Mouse (Mus musculus): ENCODE measurements around the gene Cmbl.
"Not testable (repeated sequence)": the region's sequence is repeated elsewhere in the genome, so short reads cannot be mapped to it uniquely, and the experiment has no call there.

The Cmbl gene

DNA sequence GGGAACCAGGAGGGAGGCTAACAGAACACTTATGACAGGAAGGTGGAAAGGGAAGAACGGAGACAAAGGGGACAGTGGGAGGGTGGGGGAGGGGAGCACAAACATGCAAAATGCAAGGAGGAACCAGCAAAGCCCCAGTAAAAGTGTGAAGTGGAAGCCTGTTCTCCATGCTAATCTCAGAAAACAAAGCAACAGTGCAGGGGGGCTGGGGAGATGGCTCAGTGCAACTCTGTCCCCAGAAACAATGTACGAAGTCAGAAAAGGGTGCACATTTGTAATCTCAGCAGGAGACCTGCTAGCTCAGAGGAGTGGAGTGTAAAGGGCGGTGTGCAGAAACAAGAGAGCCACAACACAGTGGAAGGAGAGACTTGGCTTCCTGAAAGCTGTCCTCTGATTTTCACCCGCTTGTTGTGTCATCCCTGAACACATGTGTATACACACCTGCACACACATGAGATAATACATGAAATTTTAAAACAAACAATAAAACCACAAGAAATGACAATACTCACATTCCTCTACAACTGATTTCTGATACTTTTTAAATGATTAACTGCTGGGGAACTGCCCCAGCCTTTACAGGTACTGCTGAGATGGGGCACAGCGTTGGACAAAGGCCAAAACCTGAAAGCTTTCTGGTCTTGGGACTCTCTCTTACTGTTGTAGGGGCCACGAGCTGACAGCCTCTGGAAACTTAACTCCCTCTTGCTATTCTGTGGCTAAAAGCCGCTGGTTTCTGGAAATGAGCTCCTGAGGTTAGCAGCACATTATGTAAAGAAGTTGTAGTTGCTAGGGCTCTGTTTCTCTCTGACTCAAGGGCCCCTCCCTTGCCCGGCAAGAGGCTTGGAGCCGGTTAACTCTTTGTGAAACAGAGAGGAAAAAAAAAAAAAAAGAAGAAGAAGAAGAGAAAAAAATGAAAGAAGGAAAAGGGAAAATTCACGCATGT lies 22.9 kb upstream of the Cmbl start:
- DNase-seq = peak; percentile 31 to 53

DNA sequence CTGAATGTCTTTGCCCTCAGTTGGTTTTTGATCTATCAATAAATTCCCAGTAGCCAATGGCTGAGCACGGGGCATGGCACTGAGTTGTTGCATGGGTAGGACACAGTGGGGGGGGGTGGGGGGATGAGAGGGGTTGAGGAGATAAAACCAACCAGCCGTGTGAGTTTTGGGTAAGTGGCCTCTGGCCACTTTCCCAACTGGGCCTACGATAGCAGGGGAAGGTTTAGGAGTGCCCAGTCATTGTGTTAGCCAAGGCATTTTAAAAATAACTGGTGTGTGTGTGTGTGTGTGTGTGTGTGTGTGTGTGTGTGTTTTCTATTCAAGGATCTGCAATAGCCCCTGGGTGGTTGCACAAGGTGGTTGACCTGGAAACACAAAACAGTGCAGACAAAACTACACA lies 21.9 kb upstream of the Cmbl start:
- no peak for DNase-seq

DNA sequence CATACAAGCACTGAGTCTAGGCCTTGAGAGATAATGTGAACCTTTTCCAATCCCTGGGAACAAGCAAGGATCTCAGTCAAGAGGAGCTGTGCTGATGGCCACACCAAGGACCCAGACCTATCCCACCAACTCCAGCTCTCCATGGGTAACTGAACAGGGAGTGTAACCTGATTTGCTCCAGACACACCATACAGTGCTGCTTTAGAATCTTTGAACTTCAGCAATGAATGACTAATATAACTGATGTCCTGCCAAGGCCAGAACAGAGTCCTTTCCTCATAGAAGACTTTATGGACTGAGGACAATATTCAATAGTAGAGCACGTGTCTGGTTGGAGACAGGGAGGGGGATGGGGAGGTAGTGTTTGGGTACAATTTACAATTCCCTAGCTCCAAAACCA lies 20.1 kb upstream of the Cmbl start:
- DNase-seq = no peak

DNA sequence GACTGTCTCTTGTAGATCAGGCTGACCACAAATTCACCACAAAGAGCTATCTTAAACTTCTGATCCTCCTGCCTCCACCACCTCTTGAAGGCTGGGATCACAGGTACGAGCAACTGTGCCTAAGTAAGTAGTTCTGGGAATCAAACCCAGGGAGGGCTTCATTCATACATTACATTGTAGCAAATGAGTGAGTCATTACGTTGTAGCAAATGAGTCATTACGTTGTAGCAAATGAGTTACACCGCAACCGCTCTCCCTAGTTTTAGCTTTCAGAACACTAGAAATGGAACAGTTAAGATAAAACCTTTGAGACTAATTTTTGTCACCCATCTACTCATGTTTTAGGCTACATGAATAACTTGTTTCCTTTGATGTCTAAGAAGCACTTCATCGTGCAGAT lies 18.9 kb upstream of the Cmbl start:
- DNase-seq = no peak

- DNase-seq = no peak
These were observed 17.8 kb upstream of the Cmbl start for GRCm38 (mm10) chr15:31547421-31547820.

DNA sequence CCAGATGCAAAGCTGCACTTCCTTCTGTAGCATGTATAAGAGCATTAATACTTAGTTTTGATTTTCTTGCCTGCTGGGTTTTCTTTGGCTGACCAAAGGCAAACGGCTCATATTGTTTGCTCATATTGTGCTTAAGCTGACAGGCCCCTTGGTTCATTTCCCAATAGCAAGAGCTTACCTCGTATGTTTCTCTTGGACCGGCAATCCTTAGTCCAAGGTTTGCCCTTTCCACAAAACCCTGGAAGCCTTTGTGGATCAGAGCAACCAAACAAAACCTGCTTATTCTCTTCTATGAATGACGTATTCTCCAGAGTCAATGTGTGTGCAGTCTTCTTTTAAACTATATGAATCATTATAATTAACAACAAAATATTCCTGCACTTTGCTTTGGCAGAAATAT lies 14.8 kb upstream of the Cmbl start:
- DNase-seq = no peak

- no peak for DNase-seq
These were observed 10.3 kb upstream of the Cmbl start for GRCm38 (mm10) chr15:31554855-31555254.

DNA sequence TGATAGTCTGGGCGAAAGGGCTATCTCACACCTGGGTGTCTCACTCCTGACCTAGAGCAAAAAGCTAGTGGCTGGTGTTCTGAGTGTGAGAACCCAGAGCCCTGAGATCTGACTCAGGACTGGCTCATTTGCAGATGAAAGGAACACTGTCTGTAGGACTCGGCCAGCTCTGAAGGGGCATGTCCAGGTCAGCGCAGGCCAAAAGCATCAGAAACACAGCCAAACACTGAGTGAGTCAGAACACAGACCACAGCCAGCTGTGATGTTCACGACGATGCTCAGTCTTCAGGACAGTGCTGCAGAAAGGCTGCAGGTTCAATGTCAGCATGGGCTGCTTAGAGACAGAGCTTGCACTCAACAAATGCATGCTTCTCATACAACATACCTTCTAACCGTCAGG lies 3.8 kb upstream of the Cmbl start:
- no peak for DNase-seq

DNA sequence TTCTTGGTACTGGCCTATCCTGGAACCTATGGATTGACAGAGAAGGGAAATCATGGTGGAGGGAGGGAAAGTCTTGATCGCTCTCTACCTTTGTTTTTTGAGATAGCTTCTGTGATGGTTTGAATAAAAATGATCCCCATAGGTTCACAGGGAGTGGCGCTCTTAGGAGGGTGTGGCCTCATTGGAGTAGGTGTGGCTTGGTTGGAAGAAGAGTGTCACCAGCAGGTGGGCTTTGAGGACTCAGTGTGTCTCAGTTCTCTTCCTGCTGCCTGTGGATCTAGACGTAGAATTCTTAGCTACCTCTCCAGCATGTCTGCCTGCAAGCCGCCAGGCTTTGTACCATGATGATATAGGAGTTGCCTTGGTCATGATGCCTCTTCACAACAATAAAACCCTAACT lies 3.2 kb upstream of the Cmbl start:
- no peak for DNase-seq

GRCm38 (mm10) chr15:31562847-31563246 lies 2.3 kb upstream of the Cmbl start:
- DNase-seq = no peak

DNA sequence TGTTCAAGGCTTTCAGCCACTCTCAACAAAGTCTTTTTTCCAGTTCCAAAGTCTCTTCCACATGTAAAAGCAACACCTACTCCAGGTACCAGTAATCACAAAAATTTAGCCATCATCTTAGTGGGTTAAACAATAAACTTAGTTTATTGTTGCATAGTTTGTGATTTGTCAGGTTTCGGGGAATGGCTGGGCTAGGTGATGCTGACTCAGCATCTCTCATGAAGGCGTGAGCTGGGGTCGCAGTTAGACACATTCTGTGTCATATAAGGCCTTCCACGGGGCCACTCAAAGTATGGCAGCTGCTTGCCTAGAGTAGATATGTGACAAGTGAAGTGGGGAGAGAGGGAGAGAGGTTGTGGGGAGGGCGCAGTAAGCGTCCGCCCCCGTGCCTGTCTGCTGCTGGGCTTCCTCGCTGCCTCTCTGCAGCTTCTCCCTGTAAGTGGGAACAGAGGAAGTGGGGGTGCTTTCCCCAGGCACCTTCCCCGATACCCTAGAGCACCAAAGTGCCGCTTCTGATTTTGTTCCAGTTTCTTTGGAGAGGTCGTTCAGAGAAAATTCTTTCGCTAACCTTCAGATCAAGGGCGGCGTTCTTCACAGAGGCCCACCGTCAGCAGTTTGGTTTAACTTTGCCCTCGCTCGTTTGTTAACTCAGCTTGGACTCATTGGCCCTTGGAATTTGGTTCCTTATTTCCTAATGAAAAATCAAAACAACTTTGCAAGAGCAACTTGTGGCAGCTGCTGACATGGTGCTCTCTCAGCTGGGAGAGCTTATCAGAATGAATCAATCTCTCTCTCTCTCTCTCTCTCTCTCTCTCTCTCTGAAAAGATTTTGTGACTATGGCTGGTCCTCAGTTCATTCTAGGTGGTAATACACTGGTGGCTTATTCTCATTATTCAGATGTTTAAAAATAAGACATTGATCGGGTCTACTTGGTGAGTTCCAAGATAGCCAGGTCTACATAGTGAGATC lies 1.3 kb upstream of the Cmbl start:
- peak; percentile 45 to 67 for DNase-seq

GRCm38 (mm10) chr15:31565786-31566185 lies 597 bp downstream of the Cmbl start:
- no peak for DNase-seq

- no peak for DNase-seq
These were observed 2.2 kb downstream of the Cmbl start for GRCm38 (mm10) chr15:31567431-31567830.

DNA sequence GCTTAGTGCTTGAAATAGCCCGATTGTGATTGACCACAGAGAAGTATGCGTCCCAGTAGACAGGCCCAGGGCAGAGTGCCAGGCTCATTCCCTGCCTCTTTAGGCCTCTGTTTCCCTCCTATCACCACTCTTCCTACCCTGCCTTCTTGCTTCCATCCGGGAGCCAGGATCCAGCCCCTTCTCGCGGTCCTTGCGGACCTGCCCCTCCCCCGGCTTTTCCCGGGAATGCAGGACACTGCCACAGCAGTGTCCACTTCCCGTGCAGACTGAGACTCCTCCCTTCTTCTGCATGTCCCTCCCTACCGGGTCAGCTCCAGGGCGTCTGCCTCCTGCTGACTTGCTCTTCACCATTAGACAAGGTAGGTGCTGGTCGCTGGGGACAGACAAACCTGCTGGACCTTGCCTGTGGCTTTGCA lies 3.4 kb downstream of the Cmbl start:
- peak; percentile 80 to 89 for DNase-seq

- peak; percentile 65 to 79 for DNase-seq
These were observed 4.3 kb downstream of the Cmbl start for GRCm38 (mm10) chr15:31569325-31570022.

DNA sequence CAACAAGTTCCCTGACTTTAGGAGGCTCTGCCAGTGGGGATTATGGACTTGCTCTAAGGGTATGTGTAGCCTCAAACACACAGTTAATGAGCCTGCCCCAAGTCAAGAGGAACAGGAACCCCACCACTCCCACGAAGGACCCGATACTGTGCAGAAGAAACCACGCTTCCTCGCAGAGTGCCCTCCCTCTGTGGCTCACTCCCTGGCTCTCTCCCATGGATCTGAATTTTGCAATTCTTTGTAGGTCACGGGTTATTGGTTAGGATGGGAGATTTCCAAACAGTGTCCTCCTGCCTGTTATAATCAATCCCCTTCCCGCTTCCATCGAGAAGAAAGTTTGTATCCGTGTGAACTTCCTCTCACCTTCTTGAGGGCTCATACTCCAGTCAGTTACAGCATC lies 5.8 kb downstream of the Cmbl start:
- no peak for DNase-seq

DNA sequence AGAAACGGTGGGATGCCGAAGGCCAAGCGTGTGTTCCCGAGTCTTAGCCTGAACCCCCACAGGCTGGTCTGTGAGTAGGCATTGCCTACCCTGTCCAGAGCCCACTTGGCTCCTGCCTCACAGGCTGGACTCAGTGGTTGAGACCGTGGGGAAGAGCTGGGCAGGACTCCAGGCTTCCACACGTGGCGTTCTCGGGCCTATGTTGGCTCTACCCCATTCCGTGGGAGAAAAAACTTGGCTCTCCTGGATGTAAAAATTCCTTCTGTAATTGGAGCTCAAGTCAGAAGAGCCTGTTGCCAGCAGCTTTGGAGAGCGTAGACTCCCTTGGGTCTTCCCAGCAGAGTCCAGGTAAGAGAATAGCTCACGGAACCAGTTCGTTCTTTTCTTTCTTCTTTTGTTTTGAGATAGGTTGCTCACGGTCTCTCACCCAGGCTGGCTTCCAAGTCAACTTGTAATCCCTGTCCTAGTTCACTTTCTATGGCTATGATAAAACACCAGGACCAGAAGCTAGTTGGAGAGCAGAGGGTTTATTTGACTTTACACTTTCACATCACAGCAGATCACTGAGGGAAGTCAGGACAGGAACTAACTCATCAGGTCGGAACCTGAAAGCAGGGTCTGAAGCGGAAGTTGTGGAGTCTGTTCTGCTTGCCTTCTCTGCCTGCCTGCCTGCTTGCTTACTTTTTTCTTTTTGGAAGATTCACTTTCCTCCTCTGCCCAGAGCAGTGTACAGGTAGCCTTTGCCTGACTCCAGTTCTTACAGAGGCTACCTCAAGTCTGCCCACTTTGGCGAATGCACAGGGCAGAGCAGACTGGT lies 6.9 kb downstream of the Cmbl start:
- DNase-seq = no peak

- DNase-seq = no peak
These were observed 8.1 kb downstream of the Cmbl start for GRCm38 (mm10) chr15:31573287-31573686.

DNA sequence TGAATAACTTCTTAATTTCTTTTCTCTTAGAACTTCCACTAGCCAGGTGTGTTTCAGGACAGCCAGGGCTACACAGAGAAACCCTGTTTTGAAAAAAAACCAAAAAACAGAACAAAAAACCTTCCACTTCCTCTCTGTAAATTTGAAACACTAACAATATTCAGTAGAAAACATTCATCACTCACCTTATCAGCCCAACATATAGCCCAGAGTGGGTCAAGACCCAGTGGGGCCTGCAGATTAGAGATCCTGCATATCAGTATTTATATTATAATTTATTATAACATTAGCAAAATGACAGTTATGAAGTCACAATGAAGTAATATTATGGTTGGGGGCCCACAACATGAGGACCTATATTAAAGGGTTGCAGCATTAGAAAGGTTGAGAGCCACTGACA lies 8.5 kb downstream of the Cmbl start:
- no peak for DNase-seq

DNA sequence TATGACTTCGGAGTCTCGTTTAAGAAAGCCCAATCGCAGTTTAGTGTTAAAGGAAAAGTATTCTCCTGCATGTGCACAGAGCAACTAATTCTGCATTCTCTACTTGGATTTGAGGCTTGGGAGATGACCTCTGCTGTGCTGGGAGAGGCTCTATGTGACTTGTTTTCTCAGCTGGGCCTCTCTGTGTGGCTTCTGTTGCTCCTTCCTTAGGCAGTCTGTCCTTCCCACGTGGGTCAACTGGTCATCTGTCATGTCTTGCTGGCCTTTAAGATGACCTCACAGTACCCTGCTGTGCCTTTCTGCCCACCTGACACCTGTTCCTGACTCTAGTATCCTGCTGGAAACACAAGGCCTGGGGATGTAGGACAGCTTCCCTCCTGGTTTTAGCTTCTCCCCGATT lies 10.9 kb downstream of the Cmbl start:
- no peak for DNase-seq

DNA sequence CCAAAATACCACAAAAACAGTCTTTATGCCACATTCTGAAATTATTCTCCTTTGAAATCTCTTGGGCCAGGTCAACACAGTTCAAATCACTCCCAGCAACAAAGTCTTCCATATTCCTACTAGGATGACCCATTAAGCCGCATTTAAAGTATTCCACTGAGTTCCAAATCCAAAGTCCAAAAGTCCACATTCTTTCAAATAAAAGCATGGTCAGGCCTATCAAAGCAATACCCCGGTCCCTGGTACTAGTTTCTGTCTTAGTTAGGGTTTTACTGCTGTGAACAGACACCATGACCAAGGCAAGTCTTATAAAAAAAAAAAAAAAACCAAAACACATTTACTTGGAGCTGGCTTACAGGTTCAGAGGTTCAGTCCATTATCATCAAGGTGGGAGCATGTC lies 15.9 kb downstream of the Cmbl start:
- DNase-seq = not testable (repeated sequence)

All from kidney, postnatal 4 days (tissue).